Mouse (Mus musculus): ENCODE data around the gene Ppp1r15a.

DNA sequence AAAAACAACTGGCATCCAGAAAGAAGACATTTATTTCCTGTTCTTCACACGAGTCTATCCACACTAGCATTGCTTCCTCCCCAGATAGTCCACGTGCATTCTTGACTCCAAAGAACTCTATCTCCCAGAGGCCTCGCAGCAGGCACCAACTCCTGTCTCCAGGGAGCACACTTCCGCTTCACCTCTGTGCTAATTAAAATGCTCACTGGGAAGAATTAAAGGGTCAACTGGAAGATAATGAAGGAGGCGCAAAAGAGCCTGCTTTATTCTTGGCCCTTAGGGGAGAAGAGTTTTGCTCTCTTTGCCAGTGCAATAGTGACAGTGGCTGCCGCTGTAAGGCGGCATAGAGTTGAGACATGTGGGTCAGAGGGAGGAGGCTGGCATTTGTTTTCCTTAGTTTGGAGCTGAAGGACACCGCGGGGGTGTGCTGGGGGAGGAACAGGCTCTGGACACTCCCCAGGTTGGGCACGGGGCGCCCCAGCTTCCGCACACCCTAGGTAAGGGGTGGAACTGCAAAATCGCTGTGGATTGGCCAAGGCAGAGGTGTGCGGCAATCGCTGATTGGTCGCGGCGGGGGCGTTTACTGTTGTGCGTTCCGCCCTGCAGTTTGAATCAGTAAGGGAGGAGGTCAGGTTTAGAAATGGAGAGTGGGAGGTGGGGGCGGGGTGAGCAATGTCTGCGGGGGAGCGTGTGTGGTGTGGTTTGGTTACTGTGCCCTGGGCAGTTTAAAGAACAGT is 41.9 kb upstream of the Ppp1r15a start:
- TF ChIP-seq TAL1 (IDR thresholded peaks at IDR 0.05; ENCODE audit: low read length) = no peak
- no peak for TF ChIP-seq GATA1 (IDR thresholded peaks at IDR 0.05; ENCODE audit: low read length)

All from erythroblast, embryonic 14.5 days (primary cell).